Mouse (Mus musculus): Measurements from ENCODE around the gene Mvd. TPM values are rescaled to one million over a fixed set of nuclear protein-coding genes. Genes with fewer than 3 reads are reported as not detected.

Gene Mvd
- polyA plus RNA-seq, 1 experiment from 2014 or later, result 14.4 TPM

GRCm38 (mm10) chr8:122439336-122439735 lies 3.9 kb downstream of the Mvd start:
- peaks cover 8 to 16% of the 10 kb centered on the region in 2 experiments for H3K4me1 ChIP-seq (ENCODE audit: control insufficient read depth in 2 of 2, insufficient read depth in 2 of 2, low read length in 2 of 2)
- ATAC-seq (ENCODE audit: insufficient number of reproducible peaks, insufficient read depth, low FRiP score, low read depth), result no peak
- 95% methylated on average over 16 of the region's 16 CpGs for WGBS
- H3K36me3 ChIP-seq (ENCODE audit: control insufficient read depth, insufficient read depth, low read length), result peaks cover 33% of the 10 kb centered on the region
- H3K9me3 ChIP-seq (ENCODE audit: control insufficient read depth, low read length), result 0 out of 2 replicates have a peak, but pooled peaks cover 3% of the 10 kb centered on the region
- H3K4me2 ChIP-seq (ENCODE audit: low read length), result no peak overlapping the region
- H3K9ac ChIP-seq (ENCODE audit: low read length), result no peak overlapping the region
- H3K4me3 ChIP-seq (ENCODE audit: control insufficient read depth in 1 of 2, insufficient read depth in 1 of 2, low read depth in 1 of 2, low read length in 2 of 2), result no peak overlapping the region
- no peaks in the 10 kb centered on the region for H3K27me3 ChIP-seq (ENCODE audit: control insufficient read depth, insufficient read depth, low read length)
- no peak overlapping the region for H3K27ac ChIP-seq (replicated peaks in 1 of 2; ENCODE audit: control insufficient read depth in 1 of 2, insufficient read depth in 1 of 2, low read depth in 2 of 2, low read length in 2 of 2)

DNA sequence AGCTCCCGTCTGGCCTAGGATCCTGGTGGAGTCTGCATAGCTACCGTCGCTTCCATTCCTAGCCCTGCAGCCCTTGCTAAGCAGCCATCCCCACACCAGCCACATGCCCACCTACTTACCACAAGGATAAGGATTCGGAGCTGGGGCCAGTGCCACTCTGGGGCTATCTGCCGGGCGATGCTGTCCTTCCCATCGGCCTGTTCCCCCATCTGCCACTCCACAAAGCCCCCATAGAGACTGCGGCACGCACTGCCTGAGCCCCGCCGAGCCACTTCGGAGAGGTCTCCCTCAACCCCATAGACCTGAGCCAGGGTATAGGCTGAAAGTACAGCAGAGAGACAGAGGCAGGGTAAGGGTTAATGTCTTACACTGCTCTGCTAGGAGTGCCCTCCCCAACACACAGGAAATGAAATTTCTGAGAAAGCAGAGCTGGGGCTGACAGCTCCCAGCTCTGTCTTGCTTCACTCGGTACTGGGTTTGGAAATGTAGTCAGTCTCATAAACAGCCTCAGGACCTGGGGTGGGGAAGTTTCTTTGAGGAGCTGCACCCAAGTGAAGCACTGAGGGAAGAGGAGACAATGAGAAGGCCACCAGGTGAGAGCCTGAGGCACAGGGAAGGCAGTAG lies 5.4 kb downstream of the Mvd start:
- peaks cover 38% of the 10 kb centered on the region for H3K36me3 ChIP-seq (ENCODE audit: control insufficient read depth, insufficient read depth, low read length)
- no peaks in the 10 kb centered on the region for H3K27me3 ChIP-seq (ENCODE audit: control insufficient read depth, insufficient read depth, low read length)
- H3K9me3 ChIP-seq (ENCODE audit: control insufficient read depth, low read length), result 0 out of 2 replicates have a peak, but pooled peaks cover 3% of the 10 kb centered on the region
- no peak overlapping the region for H3K4me3 ChIP-seq (ENCODE audit: control insufficient read depth in 1 of 2, insufficient read depth in 1 of 2, low read depth in 1 of 2, low read length in 2 of 2)
- no peak overlapping the region for H3K9ac ChIP-seq (ENCODE audit: low read length)
- 87% methylated on average over 13 of the region's 13 CpGs for WGBS
- peak overlapping the region; percentile 23; the same call in 1 of the 2 replicates for H3K4me2 ChIP-seq (ENCODE audit: low read length)
- peak overlapping the region; percentile 46 to 47; a peak in 2 of 4 replicates for H3K27ac ChIP-seq (replicated peaks in 1 of 2; ENCODE audit: control insufficient read depth in 1 of 2, insufficient read depth in 1 of 2, low read depth in 2 of 2, low read length in 2 of 2)
- H3K4me1 ChIP-seq (ENCODE audit: control insufficient read depth in 2 of 2, insufficient read depth in 2 of 2, low read length in 2 of 2), result peaks cover 11 to 22% of the 10 kb centered on the region in 2 experiments
- no peak for ATAC-seq (ENCODE audit: insufficient number of reproducible peaks, insufficient read depth, low FRiP score, low read depth)

DNA sequence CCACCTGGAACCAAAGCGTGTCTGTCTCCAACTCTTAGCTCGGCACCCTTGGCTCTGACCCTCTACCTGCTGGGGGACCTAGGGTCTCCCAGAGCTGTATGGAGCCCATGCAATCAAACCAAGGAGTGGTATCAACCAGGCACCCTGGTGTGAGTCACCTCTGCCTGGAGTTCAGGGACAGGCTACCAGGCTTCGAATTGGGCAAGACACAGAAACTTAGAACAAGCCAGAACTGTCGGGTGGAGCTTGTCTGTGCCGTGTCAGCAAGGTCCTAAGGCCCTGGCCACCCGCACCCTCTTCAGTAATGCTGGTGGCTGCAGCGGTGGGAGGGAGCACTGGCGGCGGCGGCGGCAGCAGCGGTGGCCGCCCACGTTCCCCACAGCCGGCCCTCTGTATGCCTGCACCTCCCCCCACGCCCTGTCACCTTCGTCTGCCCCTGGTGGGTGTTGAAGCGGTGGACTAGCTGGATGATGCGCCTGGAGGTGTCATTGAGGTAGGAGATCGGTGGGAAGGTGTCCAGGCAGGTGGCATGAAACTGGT lies 6.6 kb downstream of the Mvd start:
- no peak overlapping the region for H3K9ac ChIP-seq (ENCODE audit: low read length)
- WGBS, result 84% methylated on average over 20 of the region's 20 CpGs
- no peaks in the 10 kb centered on the region for H3K27me3 ChIP-seq (ENCODE audit: control insufficient read depth, insufficient read depth, low read length)
- H3K36me3 ChIP-seq (ENCODE audit: control insufficient read depth, insufficient read depth, low read length), result peaks cover 38% of the 10 kb centered on the region
- no peak overlapping the region for H3K27ac ChIP-seq (replicated peaks in 1 of 2; ENCODE audit: control insufficient read depth in 1 of 2, insufficient read depth in 1 of 2, low read depth in 2 of 2, low read length in 2 of 2)
- H3K4me1 ChIP-seq (ENCODE audit: control insufficient read depth in 2 of 2, insufficient read depth in 2 of 2, low read length in 2 of 2), result peaks cover 13 to 22% of the 10 kb centered on the region in 2 experiments
- H3K9me3 ChIP-seq (ENCODE audit: control insufficient read depth, low read length), result 0 out of 2 replicates have a peak, but pooled peaks cover 3% of the 10 kb centered on the region
- H3K4me2 ChIP-seq (ENCODE audit: low read length), result no peak overlapping the region
- no peak for ATAC-seq (ENCODE audit: insufficient number of reproducible peaks, insufficient read depth, low FRiP score, low read depth)
- H3K4me3 ChIP-seq (ENCODE audit: control insufficient read depth in 1 of 2, insufficient read depth in 1 of 2, low read depth in 1 of 2, low read length in 2 of 2), result no peak overlapping the region

- ATAC-seq (ENCODE audit: insufficient number of reproducible peaks, insufficient read depth, low FRiP score, low read depth), result no peak
- no peak overlapping the region for H3K4me2 ChIP-seq (ENCODE audit: low read length)
- H3K27me3 ChIP-seq (ENCODE audit: control insufficient read depth, insufficient read depth, low read length), result no peaks in the 10 kb centered on the region
- no peak overlapping the region for H3K4me3 ChIP-seq (ENCODE audit: control insufficient read depth in 1 of 2, insufficient read depth in 1 of 2, low read depth in 1 of 2, low read length in 2 of 2)
- H3K36me3 ChIP-seq (ENCODE audit: control insufficient read depth, insufficient read depth, low read length), result peaks cover 38% of the 10 kb centered on the region
- no peak overlapping the region for H3K27ac ChIP-seq (replicated peaks in 1 of 2; ENCODE audit: control insufficient read depth in 1 of 2, insufficient read depth in 1 of 2, low read depth in 2 of 2, low read length in 2 of 2)
- H3K9me3 ChIP-seq (ENCODE audit: control insufficient read depth, low read length), result 0 out of 2 replicates have a peak, but pooled peaks cover 3% of the 10 kb centered on the region
- no peak overlapping the region for H3K9ac ChIP-seq (ENCODE audit: low read length)
- H3K4me1 ChIP-seq (ENCODE audit: control insufficient read depth in 2 of 2, insufficient read depth in 2 of 2, low read length in 2 of 2), result peaks cover 18 to 27% of the 10 kb centered on the region in 2 experiments
- 96% methylated on average over 9 of the region's 9 CpGs for WGBS
These were observed 7.1 kb downstream of the Mvd start for GRCm38 (mm10) chr8:122436146-122436545.

- Histone ChIP-seq H3K4me2 (ENCODE audit: low read length) (no peak overlapping the region), H3K27me3 (ENCODE audit: control insufficient read depth, insufficient read depth, low read length) (no peaks in the 10 kb centered on the region), H3K9ac (ENCODE audit: low read length) (no peak overlapping the region), H3K4me1 (ENCODE audit: control insufficient read depth in 2 of 2, insufficient read depth in 2 of 2, low read length in 2 of 2) (peaks cover 18 to 29% of the 10 kb centered on the region in 2 experiments), H3K36me3 (ENCODE audit: control insufficient read depth, insufficient read depth, low read length) (peaks cover 38% of the 10 kb centered on the region), H3K4me3 (ENCODE audit: control insufficient read depth in 1 of 2, insufficient read depth in 1 of 2, low read depth in 1 of 2, low read length in 2 of 2) (no peak overlapping the region), H3K9me3 (ENCODE audit: control insufficient read depth, low read length) (0 out of 2 replicates have a peak, but pooled peaks cover 3% of the 10 kb centered on the region), H3K27ac (replicated peaks in 1 of 2; ENCODE audit: control insufficient read depth in 1 of 2, insufficient read depth in 1 of 2, low read depth in 2 of 2, low read length in 2 of 2) (no peak overlapping the region)
- 91% methylated on average over 6 of the region's 6 CpGs for WGBS
- ATAC-seq (ENCODE audit: insufficient number of reproducible peaks, insufficient read depth, low FRiP score, low read depth), result no peak
These were observed 7.8 kb downstream of the Mvd start for GRCm38 (mm10) chr8:122435375-122435774.

GRCm38 (mm10) chr8:122433269-122433905 lies 9.8 kb downstream of the Mvd start:
- 0 out of 2 replicates have a peak, but pooled peaks cover 3% of the 10 kb centered on the region for H3K9me3 ChIP-seq (ENCODE audit: control insufficient read depth, low read length)
- peak overlapping the region; percentile 91 for H3K4me2 ChIP-seq (ENCODE audit: low read length)
- peaks cover 16 to 29% of the 10 kb centered on the region in 2 experiments for H3K4me1 ChIP-seq (ENCODE audit: control insufficient read depth in 2 of 2, insufficient read depth in 2 of 2, low read length in 2 of 2)
- H3K9ac ChIP-seq (ENCODE audit: low read length), result no peak overlapping the region
- ATAC-seq (ENCODE audit: insufficient number of reproducible peaks, insufficient read depth, low FRiP score, low read depth), result 0 out of 2 replicates have a peak, but pooled peaks have one; percentile 5
- no peak overlapping the region; a peak in 1 of 4 replicates for H3K4me3 ChIP-seq (ENCODE audit: control insufficient read depth in 1 of 2, insufficient read depth in 1 of 2, low read depth in 1 of 2, low read length in 2 of 2)
- peaks cover 26% of the 10 kb centered on the region for H3K36me3 ChIP-seq (ENCODE audit: control insufficient read depth, insufficient read depth, low read length)
- H3K27ac ChIP-seq (replicated peaks in 1 of 2; ENCODE audit: control insufficient read depth in 1 of 2, insufficient read depth in 1 of 2, low read depth in 2 of 2, low read length in 2 of 2), result peak overlapping the region in 1 of 2 experiments; percentile 74; a peak in 2 of 4 replicates
- 65% methylated on average over 11 of the region's 11 CpGs for WGBS
- H3K27me3 ChIP-seq (ENCODE audit: control insufficient read depth, insufficient read depth, low read length), result no peaks in the 10 kb centered on the region

DNA sequence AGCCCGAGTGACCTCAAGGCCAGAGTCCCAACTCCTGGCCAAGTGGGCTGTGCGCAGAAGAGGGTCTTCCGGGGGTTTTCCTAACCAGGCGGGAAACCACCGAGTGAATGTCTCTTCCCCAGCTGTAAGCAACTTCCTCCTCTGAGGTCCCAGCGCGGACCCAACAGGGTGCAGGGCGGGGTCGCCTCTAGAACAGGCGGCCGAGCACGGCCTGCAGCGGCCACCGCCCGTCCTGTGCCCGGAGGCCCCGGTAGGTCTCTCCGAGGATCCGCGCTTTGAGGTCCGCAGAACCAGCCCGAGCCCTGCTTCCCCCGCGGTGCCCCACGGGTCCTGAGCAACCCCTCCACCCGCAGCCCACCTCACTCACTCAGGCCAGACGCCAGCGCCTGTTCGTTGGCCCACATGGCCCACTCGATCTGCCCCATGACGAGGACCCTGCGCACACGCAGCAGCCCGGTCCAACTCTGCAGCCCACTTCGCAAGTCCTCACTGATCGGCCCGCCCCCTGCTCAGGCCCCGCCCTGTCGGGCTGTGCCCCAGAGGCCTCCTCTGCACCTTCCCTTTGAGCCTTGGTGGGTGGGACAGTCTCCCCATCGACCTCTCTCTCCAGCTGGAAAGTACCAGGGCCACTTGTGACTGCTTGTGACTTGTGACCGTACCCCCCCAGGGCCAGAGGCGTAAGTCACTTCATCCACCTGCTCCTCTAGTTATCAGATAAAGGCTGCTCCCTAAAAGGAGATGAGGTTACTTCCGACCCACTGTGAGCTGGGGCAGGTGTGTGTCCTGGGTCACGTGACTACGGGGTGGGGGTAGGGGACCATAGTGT lies 10.6 kb downstream of the Mvd start, which contains the start of gene Cyba:
TSS of gene Cyba (minus strand) at position 488 of the 826 bp plus-strand sequence.
- H3K4me3 ChIP-seq (ENCODE audit: control insufficient read depth in 1 of 2, insufficient read depth in 1 of 2, low read depth in 1 of 2, low read length in 2 of 2), result peak within 1 kb of the TSS; percentile 69 to 78
- 3% methylated on average over 43 of the region's 45 CpGs for WGBS
- peak within 1 kb of the TSS; percentile 56 to 74; a peak in 3 of 4 replicates for H3K27ac ChIP-seq (replicated peaks in 1 of 2; ENCODE audit: control insufficient read depth in 1 of 2, insufficient read depth in 1 of 2, low read depth in 2 of 2, low read length in 2 of 2)
- peaks cover 25% of the 10 kb centered on the region for H3K36me3 ChIP-seq (ENCODE audit: control insufficient read depth, insufficient read depth, low read length)
- H3K9ac ChIP-seq (ENCODE audit: low read length), result peak within 1 kb of the TSS; percentile 86
- peak within 1 kb of the TSS; percentile 91 for H3K4me2 ChIP-seq (ENCODE audit: low read length)
- peak; percentile 74 for ATAC-seq (ENCODE audit: insufficient number of reproducible peaks, insufficient read depth, low FRiP score, low read depth)
- H3K27me3 ChIP-seq (ENCODE audit: control insufficient read depth, insufficient read depth, low read length), result no peaks in the 10 kb centered on the region
- 0 out of 2 replicates have a peak, but pooled peaks cover 3% of the 10 kb centered on the region for H3K9me3 ChIP-seq (ENCODE audit: control insufficient read depth, low read length)
- peaks cover 13 to 22% of the 10 kb centered on the region in 2 experiments for H3K4me1 ChIP-seq (ENCODE audit: control insufficient read depth in 2 of 2, insufficient read depth in 2 of 2, low read length in 2 of 2)
